Mouse (Mus musculus) right cerebral cortex, postnatal 4 days (tissue): Measurements from ENCODE around the gene Ctsw.
"Not testable (repeated sequence)": the region's sequence is repeated elsewhere in the genome, so short reads cannot be mapped to it uniquely, and the experiment has no call there.

Experiments
- DNase-seq: peaks from one replicate; pipeline ENCODE4 v3.0.0-alpha.2; 2022

The Ctsw gene

GRCm38 (mm10) chr19:5468374-5468773 lies at the start of gene Ctsw:
Gene Ctsw, minus strand, starts transcription at chr19:5468507.
- no peak for DNase-seq

- DNase-seq = no peak
These were observed 48.7 kb upstream of the Ctsw start for GRCm38 (mm10) chr19:5516906-5517505.

- no peak for DNase-seq
These were observed 47.8 kb upstream of the Ctsw start for GRCm38 (mm10) chr19:5515840-5516777.

- DNase-seq = no peak
These were observed 44.7 kb upstream of the Ctsw start for GRCm38 (mm10) chr19:5513005-5513349.

GRCm38 (mm10) chr19:5512091-5513004 lies 44.0 kb upstream of the Ctsw start:
- no peak for DNase-seq

- DNase-seq = no peak
These were observed 42.8 kb upstream of the Ctsw start for GRCm38 (mm10) chr19:5511074-5511632.

- DNase-seq = peak; percentile 96
These were observed 42.0 kb upstream of the Ctsw start, which contains the start of gene Snx32 for GRCm38 (mm10) chr19:5510031-5511026. Gene Snx32, minus strand, starts transcription at chr19:5510538.

- no peak for DNase-seq
These were observed 35.4 kb upstream of the Ctsw start, which contains the start of gene 1700020D05Rik for GRCm38 (mm10) chr19:5503687-5504086. Gene 1700020D05Rik, minus strand, starts transcription at chr19:5503787.

GRCm38 (mm10) chr19:5500330-5500875 lies 32.1 kb upstream of the Ctsw start:
- no peak for DNase-seq

GRCm38 (mm10) chr19:5496052-5496370 lies 27.7 kb upstream of the Ctsw start:
- DNase-seq = no peak

GRCm38 (mm10) chr19:5495353-5496051 lies 27.2 kb upstream of the Ctsw start:
- no peak for DNase-seq

- DNase-seq = no peak
These were observed 26.0 kb upstream of the Ctsw start for GRCm38 (mm10) chr19:5494314-5494713.

GRCm38 (mm10) chr19:5493301-5493721 lies 25.0 kb upstream of the Ctsw start:
- not testable (repeated sequence) for DNase-seq

GRCm38 (mm10) chr19:5492641-5493040 lies 24.3 kb upstream of the Ctsw start:
- DNase-seq = no peak

GRCm38 (mm10) chr19:5490898-5491708 lies 22.8 kb upstream of the Ctsw start:
- DNase-seq = peak; percentile 66

GRCm38 (mm10) chr19:5490313-5490897 lies 22.1 kb upstream of the Ctsw start, which contains the start of gene Cfl1:
Gene Cfl1, plus strand, starts transcription at chr19:5490455.
- peak; percentile 89 for DNase-seq

GRCm38 (mm10) chr19:5489721-5490120 lies 21.4 kb upstream of the Ctsw start:
- DNase-seq = not testable (repeated sequence)

- peak; percentile 93 for DNase-seq
These were observed 20.7 kb upstream of the Ctsw start for GRCm38 (mm10) chr19:5488878-5489571.
